Mouse (Mus musculus) layer of hippocampus, postnatal 14 days (tissue): ENCODE measurements around the gene Fam3b. TPM values are rescaled to one million over a fixed set of nuclear protein-coding genes. Genes with fewer than 3 reads are reported as not detected.
A peak's percentile ranks its signal among the peaks of the same experiment; 100 is the strongest.

ENCODE experiments used
- DNase-seq, 2 experiments: peaks; one replicate each; pipeline ENCODE4 v3.0.0; 2021 to 2022; ENCODE audit warnings: low spot score in 2 of 2, mixed read lengths in 1 of 2
- long read RNA-seq, 2 experiments: library from polyadenylated mRNA; stranded (forward); transcript quantifications; one replicate each; pipeline ENCODE4 v2.0.0; 2021
- total RNA-seq, 2 experiments: library from RNA; stranded (reverse); gene quantifications; 2 replicates each; pipeline ENCODE4 v1.2.3; 2021

The Fam3b gene
- not detected for total RNA-seq
- long read RNA-seq, experiment 1 = 0 reads
- long read RNA-seq, experiment 2 = 0 reads

DNA sequence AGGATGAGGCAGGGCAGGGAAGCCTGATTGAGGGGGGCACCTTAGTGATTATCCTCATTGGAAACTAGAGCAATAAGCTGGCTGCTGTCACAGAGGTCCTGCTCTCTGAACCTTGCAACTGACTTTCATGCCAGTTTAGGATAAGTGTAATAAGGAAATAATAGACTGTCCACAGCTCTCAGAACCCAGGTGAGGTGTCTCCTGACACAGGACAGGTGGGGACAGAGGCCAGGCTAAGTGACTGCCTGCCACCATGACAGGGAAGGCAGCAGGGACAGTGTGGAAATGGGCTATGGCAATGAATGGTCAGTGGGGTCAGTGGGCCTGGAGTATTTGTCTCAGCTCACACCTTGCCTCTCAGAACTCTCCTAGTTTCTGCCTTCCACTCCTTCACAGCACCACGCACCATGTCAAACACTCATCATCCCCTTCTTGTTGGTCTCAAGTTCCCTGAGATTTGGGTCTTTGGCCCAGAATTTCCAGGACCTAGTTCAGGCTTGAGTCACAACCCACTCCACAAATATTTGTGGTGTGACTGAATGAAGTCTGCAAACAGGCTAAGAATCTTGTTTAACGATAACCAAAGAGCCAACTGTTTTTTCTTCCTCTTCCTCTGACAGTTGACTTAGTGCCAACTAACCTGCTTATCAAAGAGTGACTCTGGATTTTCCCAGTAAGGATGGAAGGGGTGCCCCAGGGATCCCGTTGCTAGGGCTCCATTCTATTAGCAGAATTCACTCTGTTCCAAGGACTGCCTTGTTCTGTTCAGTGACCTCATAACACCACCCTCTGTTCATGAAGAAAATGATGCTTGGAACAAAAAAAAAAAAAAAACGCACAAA is at the start of gene Fam3b:
Gene Fam3b (minus strand): TSS at position 718 of the 842 bp plus-strand sequence.
- DNase-seq = no peak

GRCm38 (mm10) chr16:97544340-97544739 is 29.7 kb upstream of the Fam3b start:
- DNase-seq = no peak

DNA sequence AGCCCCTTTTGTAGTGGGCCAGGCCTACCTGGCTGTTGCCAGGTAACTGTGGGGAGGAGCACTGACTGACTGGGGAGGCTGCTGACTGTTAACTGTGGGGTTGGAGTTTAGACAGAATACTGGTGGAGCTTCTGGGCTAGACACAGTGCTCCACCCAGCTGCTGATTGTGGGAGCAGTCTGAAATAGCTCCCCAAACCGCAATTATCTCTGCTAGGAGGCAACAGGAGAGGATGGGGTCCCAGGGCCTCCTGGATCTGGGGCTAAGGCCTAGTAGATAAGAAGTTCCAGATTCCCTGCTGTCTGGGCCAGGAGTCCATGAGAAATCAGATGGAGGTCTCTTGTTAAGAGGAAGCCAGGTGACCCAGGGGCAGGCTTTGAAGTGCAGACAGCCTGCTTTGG is 22.2 kb upstream of the Fam3b start:
- DNase-seq = no peak

- peak; percentile 16 to 60 for DNase-seq
These were observed 21.3 kb upstream of the Fam3b start for GRCm38 (mm10) chr16:97535808-97536413.

GRCm38 (mm10) chr16:97534876-97535461 is 20.4 kb upstream of the Fam3b start:
- peak; percentile 34 to 46 for DNase-seq

DNA sequence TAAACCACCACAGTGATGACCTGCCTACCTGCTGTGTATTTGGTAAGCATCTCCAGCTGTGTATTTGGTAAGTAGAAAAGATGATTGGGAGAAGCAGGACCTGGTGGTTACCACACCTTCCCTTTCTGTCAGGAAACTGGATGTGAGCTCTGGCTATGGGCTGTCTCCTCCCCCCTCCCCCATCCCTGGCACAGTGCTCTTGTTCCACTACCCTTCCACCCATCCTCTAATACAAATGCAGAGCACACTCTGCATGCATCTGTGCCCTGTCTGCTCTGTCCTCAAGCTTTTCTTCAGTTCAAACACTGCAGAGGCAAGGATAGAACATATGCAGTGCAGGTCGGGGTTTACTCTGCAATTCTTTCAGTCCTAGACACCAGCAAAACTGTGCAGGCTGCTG is 19.8 kb upstream of the Fam3b start:
- peak; percentile 3 to 5 for DNase-seq

- no peak for DNase-seq
These were observed 19.1 kb upstream of the Fam3b start for GRCm38 (mm10) chr16:97533751-97534150.

DNA sequence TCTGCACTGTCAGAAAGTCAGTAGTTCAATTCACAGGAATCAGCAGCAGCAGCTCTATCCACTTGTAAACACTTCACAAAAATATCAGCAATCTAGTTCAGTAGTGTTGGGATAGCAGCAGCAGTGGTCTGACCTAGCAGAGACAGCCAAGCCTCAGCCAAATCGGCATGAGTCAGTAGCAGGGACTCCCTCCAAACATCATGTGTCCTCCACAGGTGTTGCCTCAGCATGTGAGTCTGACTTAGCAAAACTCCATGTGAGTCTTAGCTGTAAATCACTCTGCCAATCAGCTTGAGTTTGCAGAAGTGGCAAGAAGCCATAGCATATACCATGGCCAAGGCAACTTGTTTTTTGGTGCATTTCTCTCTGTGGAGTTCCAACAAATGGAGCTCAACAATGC is 18.5 kb upstream of the Fam3b start:
- no peak for DNase-seq

GRCm38 (mm10) chr16:97529241-97529640 is 14.6 kb upstream of the Fam3b start:
- DNase-seq = no peak

- DNase-seq = peak; percentile 50
These were observed 8.4 kb upstream of the Fam3b start for GRCm38 (mm10) chr16:97523024-97523423.

- no peak for DNase-seq
These were observed 7.4 kb upstream of the Fam3b start for GRCm38 (mm10) chr16:97521983-97522382.

DNA sequence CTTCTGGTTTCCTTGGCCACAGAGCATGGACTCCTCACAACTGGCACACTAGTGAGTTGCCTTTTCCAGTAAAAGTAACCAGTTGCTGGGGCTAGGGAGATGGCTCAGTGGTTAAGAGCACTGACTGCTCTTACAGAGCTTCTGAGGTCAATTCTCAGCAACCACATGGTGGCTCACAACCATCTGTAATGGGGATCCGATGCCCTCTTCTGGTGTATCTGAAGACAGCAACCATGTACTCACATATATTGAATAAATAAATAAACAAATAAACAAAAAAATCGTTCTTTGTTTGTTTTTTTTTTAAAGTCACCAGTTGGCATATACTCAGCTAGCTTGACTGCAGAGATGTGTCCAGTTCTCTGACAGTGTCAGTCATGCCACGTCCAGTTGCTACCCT is 1.7 kb upstream of the Fam3b start:
- DNase-seq = no peak

DNA sequence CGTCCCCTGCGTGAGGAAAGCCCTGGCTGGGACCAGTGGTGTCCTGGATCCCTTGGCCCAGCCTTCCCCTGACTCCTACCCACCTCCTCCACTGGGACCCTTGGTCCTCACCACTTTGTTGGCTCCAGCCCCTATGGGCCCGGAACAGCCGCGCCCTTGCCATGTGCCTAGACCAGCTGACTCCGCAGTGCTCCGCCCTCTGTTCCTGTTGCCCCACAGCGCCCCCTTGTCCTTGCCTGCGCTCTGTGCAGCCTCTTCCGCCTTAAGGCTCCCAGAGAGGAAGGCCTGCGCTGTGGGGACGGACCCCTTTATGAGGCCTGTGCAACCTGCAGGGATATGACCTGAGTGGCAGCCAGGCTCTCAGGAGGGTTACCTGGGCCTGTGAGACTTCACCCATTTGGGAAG is 2.3 kb downstream of the Fam3b start:
- DNase-seq = no peak

DNA sequence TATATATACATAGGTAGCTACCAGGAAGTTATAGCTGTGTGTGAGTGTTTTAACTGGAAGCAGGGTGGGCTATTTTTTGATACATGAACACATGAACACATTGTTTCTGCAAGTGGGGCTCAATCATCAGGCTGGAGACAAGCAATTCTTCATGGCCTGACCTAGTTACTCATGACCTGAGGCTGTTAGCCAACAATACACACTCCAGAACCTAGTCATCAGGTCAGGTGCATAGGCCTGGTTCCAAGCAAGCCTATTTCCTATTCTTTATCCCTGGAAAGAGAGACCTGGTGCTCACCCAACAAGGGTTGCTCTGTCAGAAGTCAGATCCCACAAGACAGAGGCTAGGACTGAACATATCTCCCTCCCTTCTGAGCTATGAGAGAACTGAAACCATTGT is 3.1 kb downstream of the Fam3b start:
- no peak for DNase-seq

DNA sequence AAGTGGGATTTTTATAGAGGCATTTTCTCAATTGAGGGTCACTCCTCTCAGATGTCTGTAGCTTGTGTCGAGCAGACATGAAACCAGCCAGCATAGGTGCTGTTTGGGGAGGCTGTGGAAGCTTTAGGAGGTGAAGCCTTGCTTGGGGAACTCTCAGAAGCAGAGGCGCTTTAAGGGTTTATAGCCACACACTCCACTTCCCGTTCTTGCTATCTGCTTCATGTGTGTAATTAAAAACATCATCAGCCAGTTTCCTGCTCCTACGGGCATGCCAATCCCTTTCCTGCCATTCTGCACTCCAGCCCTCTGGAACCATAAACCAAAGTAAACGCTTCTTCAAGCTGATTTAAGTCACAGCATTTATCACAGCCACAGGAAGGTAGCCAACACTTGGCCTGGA is 3.8 kb downstream of the Fam3b start:
- DNase-seq = no peak

DNA sequence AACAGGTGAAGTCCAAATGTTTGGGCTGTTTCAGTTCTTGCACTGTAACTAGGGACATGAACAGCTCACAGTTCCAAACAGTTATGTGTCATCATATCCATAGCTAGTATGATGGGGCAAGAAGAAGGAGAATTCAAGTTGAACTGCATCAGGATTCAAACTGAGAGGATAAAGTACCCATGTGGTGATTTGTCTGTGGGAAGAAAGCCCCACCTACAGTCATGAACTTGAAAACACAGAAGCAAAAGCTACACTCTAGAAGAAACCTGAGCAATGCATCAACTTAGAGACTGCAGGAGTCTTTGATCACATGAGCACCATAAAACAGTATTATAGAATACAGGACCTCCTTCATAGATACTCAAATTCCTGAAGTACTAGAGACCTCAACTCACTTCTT is 6.8 kb downstream of the Fam3b start:
- no peak for DNase-seq

DNA sequence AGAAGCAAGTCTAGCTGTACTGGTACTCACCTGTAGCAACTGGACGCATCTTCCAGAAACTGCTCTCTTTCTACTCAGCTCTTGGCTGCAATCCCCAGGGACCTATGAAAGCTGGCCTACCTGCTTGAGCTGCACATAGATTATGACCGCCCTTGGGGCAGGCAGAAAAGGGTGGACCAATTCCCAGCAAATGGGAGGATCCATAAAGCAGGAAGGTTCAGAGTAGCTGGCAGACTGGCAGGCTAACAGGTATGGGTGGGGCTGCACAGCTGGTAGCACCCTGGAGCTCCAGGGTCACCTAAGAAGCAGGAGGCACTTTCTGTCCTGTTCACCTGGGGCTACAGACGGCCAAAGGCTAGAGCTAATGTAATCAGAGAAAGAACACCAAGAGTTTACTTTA is 9.8 kb downstream of the Fam3b start:
- DNase-seq = no peak

DNA sequence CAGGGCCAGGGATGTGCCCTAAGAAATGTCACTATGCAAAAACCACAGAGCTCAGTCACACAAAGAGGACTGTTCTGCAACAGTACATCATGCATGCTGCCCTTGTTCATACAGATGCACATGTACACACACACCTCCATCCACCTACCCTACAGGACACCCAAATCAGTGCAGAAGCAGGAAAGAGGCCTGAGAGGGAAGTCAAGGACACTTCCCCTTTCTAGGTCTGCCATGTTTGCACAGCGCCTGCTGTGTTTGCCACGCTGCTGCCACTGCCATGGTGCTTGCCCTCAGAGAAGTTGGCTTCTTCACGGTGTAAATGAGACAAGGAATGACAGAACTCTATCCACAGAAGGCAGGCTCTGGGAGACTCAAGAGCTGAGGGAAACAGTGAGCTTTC is 10.8 kb downstream of the Fam3b start:
- no peak for DNase-seq

DNA sequence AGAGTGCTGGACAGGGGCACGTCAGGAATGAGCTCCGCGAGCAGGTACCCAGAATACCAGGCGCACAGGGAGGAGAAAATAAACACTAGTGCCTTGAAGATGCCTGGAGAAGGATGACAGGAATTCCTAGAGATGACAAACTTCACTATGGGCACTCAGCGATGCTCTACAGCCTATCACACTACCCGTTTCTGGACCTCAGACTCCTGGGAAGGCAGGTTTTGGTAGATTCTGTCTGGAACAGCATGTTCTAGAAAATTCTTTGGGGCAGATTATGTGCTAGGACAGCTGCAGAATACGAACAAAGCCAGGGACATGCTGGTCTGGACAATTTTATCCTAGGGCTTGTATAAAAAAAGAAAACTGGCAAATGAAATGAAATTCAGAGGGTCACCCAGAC is 13.7 kb downstream of the Fam3b start:
- no peak for DNase-seq

- DNase-seq = no peak
These were observed 15.2 kb downstream of the Fam3b start for GRCm38 (mm10) chr16:97499450-97499849.

DNA sequence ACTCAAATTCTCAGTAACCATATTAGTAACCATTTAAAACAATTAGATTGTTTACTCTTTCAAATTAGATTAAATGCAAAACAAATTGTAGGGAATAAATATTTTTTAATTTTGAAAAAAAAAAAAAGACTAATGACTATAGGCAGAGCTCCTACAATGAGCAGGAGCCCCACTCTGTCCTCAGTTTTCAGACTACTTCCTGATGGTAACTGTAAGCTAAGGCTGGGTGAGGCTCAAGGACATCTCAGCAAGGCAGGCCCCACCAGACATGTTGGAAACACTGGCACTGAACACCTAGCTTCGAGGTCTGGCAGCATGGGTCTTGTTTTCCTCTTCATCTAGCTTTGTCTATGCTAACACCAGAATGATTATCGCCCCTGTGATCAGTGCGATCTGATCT is 16.5 kb downstream of the Fam3b start:
- no peak for DNase-seq

DNA sequence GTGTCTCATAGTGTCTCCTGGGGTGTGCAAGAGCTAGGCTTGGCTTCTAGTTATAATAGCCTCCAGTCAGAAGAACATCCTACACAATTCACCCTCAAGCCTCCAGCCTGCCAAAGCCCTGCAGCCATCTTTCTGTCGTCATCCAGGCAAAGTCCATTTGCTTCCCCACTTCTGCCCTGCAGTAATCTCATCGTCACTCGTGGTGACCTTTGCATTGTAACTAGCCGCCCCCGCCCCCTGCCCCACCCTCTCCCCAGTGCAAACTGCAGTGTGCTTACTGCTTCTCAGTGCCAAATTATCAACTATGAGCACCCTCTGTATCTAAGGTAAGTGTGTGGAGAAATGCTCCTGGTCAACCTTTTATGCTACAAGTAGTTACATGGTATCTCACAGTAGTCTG is 16.9 kb downstream of the Fam3b start:
- no peak for DNase-seq
